Mouse (Mus musculus): Measurements from ENCODE around the gene Igdcc4.

DNA sequence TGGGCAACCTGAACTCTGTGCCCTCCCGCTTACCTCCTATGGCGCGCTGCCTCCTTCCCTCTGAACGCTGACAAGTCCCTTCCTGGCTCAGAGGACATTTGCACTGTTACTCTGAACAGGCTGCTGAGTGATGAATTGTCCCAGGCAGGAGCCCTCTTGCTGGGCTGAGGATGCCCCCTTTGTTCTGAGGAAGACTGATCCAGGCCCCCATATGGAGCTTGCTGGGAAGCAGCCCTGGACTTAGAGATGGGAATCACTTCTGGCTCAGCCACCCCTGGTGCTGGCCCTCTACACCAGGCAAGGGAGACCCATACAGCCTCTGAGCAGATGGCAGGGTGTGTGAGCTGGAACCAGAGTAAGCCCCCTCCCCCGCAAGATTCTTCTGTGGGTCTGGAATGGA is 44.7 kb downstream of the Igdcc4 start:
- TF ChIP-seq POLR2A (IDR thresholded peaks at IDR 0.05; ENCODE audit: control insufficient read depth, low read depth, low read length) (no peak), CTCF (IDR thresholded peaks at IDR 0.05; ENCODE audit: control insufficient read depth, insufficient read depth, insufficient replicate concordance, low read depth, low read length) (no peak)
